In genomic region chr7:121660705-121661104, GRCm38 (mm10) we compare ENCODE assay signal across 18 mouse cellular contexts. TPM values are rescaled to one million over a fixed set of nuclear protein-coding genes. Genes with fewer than 3 reads are reported as not detected.
DNase-seq lines count a peak whose midpoint lies in the region; TF ChIP-seq lines count a peak whose summit lies in the region.
"Had no signal": no experiment of that assay in that cellular context is flagged by ENCODE, and none has a peak within 500 bp of the region (broad histone marks: within the 10 kb centered on the region; RNA-seq: fewer than 3 reads in every experiment).

No protein-coding gene starts in this region.

- no peak for TF ChIP-seq POLR2A in MEL (IDR thresholded peaks at IDR 0.05; ENCODE audit: control insufficient read depth in 1 of 2, insufficient read depth in 1 of 2, low read depth in 1 of 2, low read length in 2 of 2, poor library complexity in 1 of 2)

- H3K4me1 ChIP-seq in MEL (ENCODE audit: control insufficient read depth in 1 of 2, insufficient read depth in 2 of 2, low read length in 2 of 2), result peaks cover 0 to 11% of the 10 kb centered on the region in 2 experiments; a peak in 2 of 4 replicates
- H3K4me1 ChIP-seq: embryonic facial prominence, embryonic 10.5 days; forebrain, embryonic 10.5 days; hindbrain, embryonic 13.5 days had no signal

- TF ChIP-seq CTCF in MEL (IDR thresholded peaks at IDR 0.05 in 2 of 3, conservative IDR thresholded peaks at IDR 0.05 in 1 of 3; ENCODE audit: control insufficient read depth in 1 of 3, insufficient read depth in 1 of 3, low read depth in 2 of 3, low read length in 3 of 3, poor library complexity in 1 of 3, severe bottlenecking in 1 of 3), result no peak

- H3K9ac ChIP-seq in MEL (ENCODE audit: control insufficient read depth, low read depth, low read length, poor library complexity, severe bottlenecking), result no peak overlapping the region
- H3K9ac ChIP-seq: heart, embryonic 15.5 days; hindbrain, embryonic 13.5 days had no signal

- no peak overlapping the region for H3K4me3 ChIP-seq in MEL (ENCODE audit: control insufficient read depth in 1 of 2, insufficient read depth in 1 of 2, low read depth in 2 of 2, low read length in 2 of 2)
- H3K4me3 ChIP-seq: embryonic facial prominence, embryonic 10.5 days; forebrain, embryonic 10.5 days; heart, adult 2 months; heart, embryonic 15.5 days; hindbrain, embryonic 13.5 days had no signal

- DNase-seq in 416B (ENCODE audit: low read depth) (peak; percentile 85), MEL (ENCODE audit: low read depth, low spot score) (peak; percentile 73)
- DNase-seq in fibroblast of lung, adult 2 months (ENCODE audit: low read depth), result peak; percentile 7
- DNase-seq in right cerebral cortex, adult 2 months (ENCODE audit: low spot score in 2 of 2), result no peak
- DNase-seq in kidney, postnatal 14 days, result no peak
- no peak for DNase-seq in cerebellum, adult 11-12 months
- DNase-seq: adrenal gland, postnatal 14 days; cerebellum, adult 2 months; cerebellum, postnatal 10 days; gastrocnemius, postnatal 10 days; heart, adult 2 months; heart, postnatal 14 days had no signal

- no peaks in the 10 kb centered on the region for H3K79me2 ChIP-seq in MEL (ENCODE audit: control insufficient read depth, insufficient read depth, low read length, poor library complexity)

- H3K27ac ChIP-seq in MEL (ENCODE audit: control insufficient read depth, low read depth, low read length), result no peak overlapping the region
- H3K27ac ChIP-seq: embryonic facial prominence, embryonic 10.5 days; forebrain, embryonic 10.5 days; heart, adult 2 months; heart, embryonic 15.5 days; hindbrain, embryonic 13.5 days; hindbrain, postnatal 0 days had no signal

- TF ChIP-seq EP300 in MEL (IDR thresholded peaks at IDR 0.05; ENCODE audit: low read depth in 1 of 2, low read length in 2 of 2), result peak; percentile 31 to 48; a peak in 2 of 4 replicates

- H3K36me3 ChIP-seq in MEL (ENCODE audit: control insufficient read depth in 1 of 2, insufficient read depth in 2 of 2, low read length in 2 of 2), result peaks cover 6 to 22% of the 10 kb centered on the region in 2 experiments

- TF ChIP-seq RAD21 in MEL (IDR thresholded peaks at IDR 0.05; ENCODE audit: low read depth, low read length), result no peak

- no peaks in the 10 kb centered on the region for H3K27me3 ChIP-seq in MEL (ENCODE audit: control insufficient read depth in 1 of 2, insufficient read depth in 2 of 2, low read length in 2 of 2)
- H3K27me3 ChIP-seq: CH12.LX; heart, embryonic 15.5 days; hindbrain, embryonic 13.5 days had no signal

- H3K9me3 ChIP-seq in MEL (replicated peaks; ENCODE audit: insufficient read depth, low read length), result no peaks in the 10 kb centered on the region
- H3K9me3 ChIP-seq: embryonic facial prominence, embryonic 10.5 days; forebrain, embryonic 10.5 days; heart, embryonic 15.5 days; hindbrain, embryonic 13.5 days had no signal

TF ChIP-seq in MEL, 35 proteins besides CTCF, POLR2A, EP300 and RAD21:
- TF ChIP-seq JUND (IDR thresholded peaks at IDR 0.05; ENCODE audit: low read depth, low read length) (peak; percentile 92), TAL1 (IDR thresholded peaks at IDR 0.05; ENCODE audit: low read length) (no peak), SIN3A (IDR thresholded peaks at IDR 0.05; ENCODE audit: low read length) (peak; percentile 40; the same call in 1 of the 2 replicates), MYC (IDR thresholded peaks at IDR 0.05; ENCODE audit: low read depth, low read length) (peak; percentile 91), KAT2A (conservative IDR thresholded peaks at IDR 0.05; ENCODE audit: low read depth, low read length) (no peak), TCF12 (IDR thresholded peaks at IDR 0.05; ENCODE audit: low read depth, low read length) (no peak), MAX (IDR thresholded peaks at IDR 0.05; ENCODE audit: low read length) (peak; percentile 85), MXI1 (IDR thresholded peaks at IDR 0.05; ENCODE audit: low read depth, low read length) (peak; percentile 76), ETS1 (IDR thresholded peaks at IDR 0.05; ENCODE audit: low read depth, low read length) (peak; percentile 61), GATA1 (IDR thresholded peaks at IDR 0.05; ENCODE audit: low read depth, low read length) (peak; percentile 34; the same call in 1 of the 2 replicates), RCOR1 (IDR thresholded peaks at IDR 0.05; ENCODE audit: low read depth, low read length) (no peak)

RNA-seq across cellular contexts. Expression of gene Usp31, which starts 46.3 kb away (rescaled TPM):
- 14.3 and 14.4 TPM in 2 replicates for total RNA-seq in MEL (2012; rRNA removed)
- 10 to 100 TPM in 1 of 2 experiments, not detected in 1; 14.7 TPM for polyA plus RNA-seq in MEL (2012; ENCODE audit: insufficient read depth in 1 of 2, insufficient read length in 2 of 2, low read depth in 1 of 2, low replicate concordance in 2 of 2, missing spikeins in 1 of 2)

Comparison
In these comparisons a context has a peak if more than half of its experiments do, and no peak if none do; other contexts are left out.
1. DNase-seq: peak in 416B (single experiment), MEL (single experiment) and fibroblast of lung, adult 2 months (single experiment); none in right cerebral cortex, adult 2 months (0 of 2), kidney, postnatal 14 days (single experiment) and cerebellum, adult 11-12 months (single experiment).